Mouse (Mus musculus) liver, postnatal 0 days (tissue): ENCODE measurements around the gene A630001G21Rik.

ENCODE experiments used
- CTCF ChIP-seq: sonication (generic); IDR thresholded peaks from 2 replicates; pipeline ENCODE4 v1.5.1; 2016; ENCODE audit warnings: antibody characterized with exemption, low read depth
- EP300 ChIP-seq: IDR thresholded peaks from 2 replicates; pipeline ENCODE4 v1.6.1; 2016; ENCODE audit warnings: antibody characterized with exemption, low read depth, mild to moderate bottlenecking

DNA sequence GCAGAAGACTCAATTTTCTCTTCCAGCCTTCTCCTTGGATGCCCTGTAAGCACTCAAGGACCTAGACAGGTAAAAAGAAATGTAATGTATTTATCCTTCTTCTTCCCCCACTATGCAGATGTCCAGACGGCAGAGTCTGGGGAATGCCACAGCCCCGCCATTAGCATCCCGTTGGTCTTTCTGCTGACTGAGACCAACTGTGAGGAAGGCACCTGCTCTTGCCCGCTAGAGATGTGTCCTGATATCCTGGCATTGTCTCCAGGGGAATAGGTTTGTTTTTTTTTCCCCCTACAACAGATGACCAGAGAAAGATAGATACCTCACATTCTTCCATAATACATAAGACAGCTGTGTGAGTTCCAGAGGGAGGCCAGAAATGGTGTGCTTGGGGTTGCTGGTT, 14.2 kb downstream of the A630001G21Rik start:
- no peak for TF ChIP-seq CTCF
- no peak for TF ChIP-seq EP300
